Mouse (Mus musculus) MEL (cell line): ENCODE measurements around the gene Smlr1.

Source experiments
- CTCF ChIP-seq, 3 experiments: IDR thresholded peaks in 2 of 3; conservative IDR thresholded peaks in 1 of 3; 2 replicates each; pipeline ENCODE4 v1.5.1; 2011 to 2012; ENCODE audit warnings: low read length in 3 of 3, low read depth in 2 of 3, mild to moderate bottlenecking in 2 of 3, improper control_type of control experiment in 1 of 3, inconsistent platforms in 1 of 3, mixed read lengths in 1 of 3, moderate library complexity in 1 of 3; ENCODE audit not compliant: control insufficient read depth in 1 of 3, insufficient read depth in 1 of 3, poor library complexity in 1 of 3, severe bottlenecking in 1 of 3
- EP300 ChIP-seq, 2 experiments: IDR thresholded peaks; 2 replicates each; pipeline ENCODE4 v1.6.1; 2011; ENCODE audit warnings: improper control_type of control experiment in 2 of 2, low read length in 2 of 2, low read depth in 1 of 2, mild to moderate bottlenecking in 1 of 2
- HCFC1 ChIP-seq: IDR thresholded peaks from 2 replicates; pipeline ENCODE4 v1.6.1; 2012; ENCODE audit warnings: low read depth, mild to moderate bottlenecking, inconsistent platforms, low read length, improper control_type of control experiment, moderate library complexity
- MAX ChIP-seq: IDR thresholded peaks from 2 replicates; pipeline ENCODE4 v1.6.1; 2011; ENCODE audit warnings: low read length, improper control_type of control experiment
- POLR2A ChIP-seq, 2 experiments: IDR thresholded peaks; 2 replicates each; pipeline ENCODE4 v1.6.1; 2011 to 2012; ENCODE audit warnings: low read length in 2 of 2, mild to moderate bottlenecking in 2 of 2, control low read depth in 1 of 2, improper control_type of control experiment in 1 of 2, low read depth in 1 of 2, moderate library complexity in 1 of 2; ENCODE audit not compliant: control insufficient read depth in 1 of 2, insufficient read depth in 1 of 2, poor library complexity in 1 of 2
- POLR2AphosphoS2 ChIP-seq: IDR thresholded peaks from 2 replicates; pipeline ENCODE4 v1.6.1; 2011; ENCODE audit warnings: low read length, improper control_type of control experiment
- TBP ChIP-seq: IDR thresholded peaks from 2 replicates; pipeline ENCODE4 v1.8.0; 2011; ENCODE audit warnings: low read depth, low read length, improper control_type of control experiment
- USF1 ChIP-seq: IDR thresholded peaks from 2 replicates; pipeline ENCODE4 v1.6.1; 2014; ENCODE audit warnings: low read depth, mild to moderate bottlenecking, inconsistent platforms, low read length, improper control_type of control experiment, moderate library complexity

GRCm38 (mm10) chr10:25535891-25536331 is at the start of gene Smlr1:
- no peak for TF ChIP-seq CTCF (IDR thresholded peaks at IDR 0.05 in 2 of 3, conservative IDR thresholded peaks at IDR 0.05 in 1 of 3; ENCODE audit: control insufficient read depth in 1 of 3, insufficient read depth in 1 of 3, low read depth in 2 of 3, low read length in 3 of 3, poor library complexity in 1 of 3, severe bottlenecking in 1 of 3)
- TF ChIP-seq USF1 = no peak
- no peak for TF ChIP-seq HCFC1
- no peak for TF ChIP-seq POLR2A (IDR thresholded peaks at IDR 0.05; ENCODE audit: control insufficient read depth in 1 of 2, insufficient read depth in 1 of 2, low read depth in 1 of 2, low read length in 2 of 2, poor library complexity in 1 of 2)
- TF ChIP-seq EP300 (IDR thresholded peaks at IDR 0.05; ENCODE audit: low read depth in 1 of 2, low read length in 2 of 2) = no peak
- TF ChIP-seq TBP = no peak
- no peak for TF ChIP-seq POLR2AphosphoS2
- TF ChIP-seq MAX = no peak
